Mouse (Mus musculus): ENCODE measurements around the gene Itgb1bp1. TPM values are rescaled to one million over a fixed set of nuclear protein-coding genes. Genes with fewer than 3 reads are reported as not detected.

The Itgb1bp1 gene
- 10 to 100 TPM; 34.8 to 37.9 TPM for total RNA-seq (2021)
- long read RNA-seq, experiment 1, transcript Itgb1bp1-206 (7 exons, 1,701 nt), result minor isoform, 6 of 34 reads
- long read RNA-seq, experiment 1, transcript Itgb1bp1-201 (7 exons, 1,921 nt), result major isoform, 24 of 34 reads
- long read RNA-seq, experiment 1, partial matches to known transcripts, result 0 of 34 reads
- long read RNA-seq, experiment 1, other reads (novel, unspliced or antisense), result 4 of 34 reads
- long read RNA-seq, experiment 2, transcript Itgb1bp1-201 (7 exons, 1,921 nt), result major isoform, 23 of 27 reads
- long read RNA-seq, experiment 2, partial matches to known transcripts, result 0 of 27 reads
- long read RNA-seq, experiment 2, other reads (novel, unspliced or antisense), result 0 of 27 reads

DNA sequence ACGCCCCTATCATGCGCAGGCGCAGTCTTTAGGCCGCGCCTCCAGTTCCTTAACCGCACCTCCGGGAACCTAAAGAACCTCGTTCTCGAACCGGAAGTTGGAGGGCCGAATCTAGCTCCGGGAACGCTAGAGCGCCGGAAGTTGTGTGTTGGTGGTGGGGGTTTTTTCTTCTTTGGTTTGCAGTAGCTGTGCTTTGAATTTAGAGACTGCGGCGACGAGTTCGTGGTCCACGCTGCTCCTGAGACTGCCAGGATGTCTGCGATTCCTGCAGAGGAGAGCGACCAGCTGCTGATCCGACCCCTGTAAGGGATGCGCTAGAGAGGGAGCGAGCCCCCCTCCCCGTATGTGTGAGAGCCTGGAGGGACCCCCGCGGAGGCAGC is at the start of gene Itgb1bp1:
Gene Itgb1bp1, minus strand, starts transcription at position 42 of the 380 bp plus-strand sequence.
- DNase-seq, result peak; percentile 97

DNA sequence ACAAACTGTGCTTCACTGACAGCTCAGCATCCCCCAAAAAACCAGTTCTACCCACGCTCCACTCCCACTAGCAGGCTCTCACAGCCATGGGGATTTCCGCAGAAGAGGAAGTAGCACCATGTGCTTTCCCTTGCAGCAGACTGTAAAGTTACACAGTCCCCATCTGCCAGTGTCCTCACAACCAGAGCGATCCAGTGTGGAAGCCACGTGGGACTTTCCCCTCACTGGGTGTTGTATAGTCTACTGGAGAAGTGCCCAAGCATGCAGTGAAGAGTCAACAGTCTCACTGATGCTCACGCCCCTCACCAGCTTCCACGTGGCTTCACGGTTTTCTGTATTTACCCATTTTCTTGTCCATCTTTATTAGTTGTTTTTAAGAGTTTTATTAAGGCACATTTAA is 49.8 kb upstream of the Itgb1bp1 start:
- peak; percentile 5 for DNase-seq

DNA sequence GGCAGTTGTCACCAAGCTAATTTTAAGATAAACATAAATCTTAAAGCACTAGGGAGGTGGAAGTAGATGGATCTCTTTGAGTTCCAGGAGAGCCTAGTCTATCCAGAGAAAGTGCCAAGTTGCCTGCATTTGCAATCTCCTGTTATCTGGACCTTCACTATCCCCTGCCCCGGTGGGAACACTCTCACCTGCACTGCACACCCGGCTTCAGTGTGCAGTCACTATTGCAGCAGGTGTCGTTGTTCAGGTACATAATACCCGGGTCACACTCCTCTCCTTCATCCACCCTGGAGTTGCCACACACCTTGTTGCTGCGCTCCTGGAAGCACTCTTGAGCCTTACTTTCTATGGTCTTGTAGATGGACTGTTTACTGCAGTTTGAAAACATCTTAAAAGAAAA is 47.7 kb upstream of the Itgb1bp1 start:
- no peak for DNase-seq

DNA sequence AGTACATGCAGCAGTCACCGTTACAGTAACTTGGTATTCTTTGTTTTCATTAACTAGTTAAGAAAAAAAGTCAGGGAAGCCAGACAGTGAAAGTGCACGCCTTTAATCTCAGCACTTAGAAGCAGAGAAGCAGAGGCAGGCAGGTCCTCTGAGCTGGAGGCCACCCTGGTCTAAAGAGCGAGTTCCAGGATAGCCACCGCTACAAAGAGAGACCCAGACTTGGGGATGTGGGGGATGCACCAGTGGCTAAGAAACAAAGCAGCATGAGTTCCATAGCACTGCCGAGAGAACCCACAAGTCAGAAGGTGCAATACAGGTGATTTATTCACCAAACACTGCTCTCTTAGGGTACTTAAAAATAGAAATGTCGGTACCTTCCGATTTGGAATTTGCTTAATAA is 46.9 kb upstream of the Itgb1bp1 start:
- DNase-seq, result peak; percentile 2

DNA sequence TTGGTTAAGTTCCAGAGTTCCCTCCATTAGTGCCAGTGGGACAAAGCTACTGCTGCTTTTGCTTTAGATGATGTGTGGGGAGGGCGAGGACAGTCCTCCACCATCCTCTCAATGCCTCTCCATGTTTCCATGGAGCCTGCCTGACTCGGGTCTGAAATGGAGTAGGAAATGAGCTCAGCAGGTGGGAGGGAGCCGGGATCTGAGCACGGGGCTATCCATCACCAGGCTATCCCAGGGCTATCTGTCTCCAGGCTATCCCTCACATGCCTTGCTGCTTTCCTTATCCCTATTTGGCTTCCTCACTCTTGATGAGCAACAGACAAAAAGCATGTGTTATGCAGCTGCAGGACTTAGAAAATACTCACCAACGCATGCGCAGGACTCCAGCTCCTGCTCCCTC is 45.6 kb upstream of the Itgb1bp1 start:
- DNase-seq, result peak; percentile 2

DNA sequence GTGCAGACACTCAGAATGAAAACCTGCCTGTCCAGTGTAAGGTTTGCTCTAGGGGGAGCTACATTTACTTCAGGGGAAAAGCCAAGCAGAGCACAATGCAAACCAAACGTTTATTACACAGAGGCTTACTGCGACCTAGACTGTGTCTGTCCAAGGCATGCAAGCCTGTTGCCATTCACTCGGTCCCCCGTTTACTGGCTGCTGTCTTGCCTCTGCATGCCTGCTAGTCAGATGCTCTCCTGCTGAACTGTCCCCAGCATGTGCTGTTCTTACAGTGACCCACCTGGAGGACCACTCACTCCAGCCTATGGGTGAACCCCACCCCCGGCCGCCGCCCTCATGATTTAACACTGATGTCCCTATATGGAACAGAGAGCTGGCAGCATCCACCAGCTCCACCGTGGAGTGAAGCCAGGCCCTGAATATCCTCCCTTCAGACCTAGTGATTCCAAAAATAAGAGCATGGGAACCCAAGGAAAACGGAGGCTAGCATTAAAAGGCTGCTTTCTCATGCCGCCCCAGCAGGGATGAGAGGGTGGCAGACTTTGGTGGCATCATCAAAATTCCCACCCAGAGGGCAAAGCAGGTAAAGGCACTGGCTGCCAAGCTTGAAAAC is 45.0 kb upstream of the Itgb1bp1 start:
- peak; percentile 4 for DNase-seq

DNA sequence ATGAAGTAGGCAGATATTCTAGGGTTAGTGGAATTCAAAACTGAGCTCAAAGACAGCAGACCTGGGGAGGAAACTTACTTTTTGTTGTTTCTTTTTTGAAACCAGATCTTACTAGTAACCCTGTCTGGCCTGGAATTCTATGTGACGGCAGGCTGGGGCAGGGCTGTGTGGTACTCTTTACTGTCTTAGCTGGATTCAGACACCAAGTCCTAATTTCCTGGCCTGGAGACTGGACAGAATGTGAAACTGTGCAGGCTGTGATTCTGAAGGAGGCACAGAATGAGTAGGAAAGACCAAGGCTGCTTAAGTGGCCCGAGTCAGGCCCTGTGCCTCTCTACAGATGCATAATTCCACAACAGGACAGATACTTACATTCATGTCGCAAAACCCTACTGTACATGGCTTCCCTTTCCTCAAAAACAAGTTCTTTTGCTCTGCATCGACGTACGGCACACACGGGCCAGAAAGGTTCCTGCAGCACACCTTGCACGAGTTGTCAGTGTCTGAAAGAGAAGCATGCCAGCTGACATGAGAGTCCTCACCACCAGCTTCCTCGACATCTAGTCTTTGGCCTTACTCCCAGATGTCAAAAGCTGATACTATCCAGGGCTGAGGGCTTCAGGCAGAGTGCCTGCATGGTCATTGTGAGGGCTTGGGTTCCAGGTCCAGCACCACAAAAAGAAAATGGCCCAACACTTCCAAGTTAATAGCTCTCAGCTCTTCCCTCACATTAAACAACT is 43.7 kb upstream of the Itgb1bp1 start:
- DNase-seq, result peak; percentile 2

DNA sequence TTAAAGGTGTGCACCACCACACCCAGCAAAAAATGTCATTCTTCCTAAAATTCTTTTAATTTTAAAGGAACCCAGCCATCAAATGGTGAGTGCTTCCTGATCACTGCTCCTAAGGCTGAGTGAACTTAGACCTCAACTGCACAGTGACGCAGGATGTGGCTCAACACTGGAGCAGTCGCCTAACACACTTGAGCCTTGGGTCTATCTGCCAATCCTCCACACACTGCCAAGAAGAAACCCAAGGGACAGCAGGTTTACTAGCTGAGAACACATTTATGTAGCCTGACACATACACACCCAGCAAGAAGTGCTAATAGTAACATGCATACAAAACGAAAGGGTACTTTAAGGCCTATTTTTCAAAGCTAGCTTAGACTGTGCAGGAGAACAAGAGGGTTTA is 40.2 kb upstream of the Itgb1bp1 start:
- peak; percentile 25 for DNase-seq

DNA sequence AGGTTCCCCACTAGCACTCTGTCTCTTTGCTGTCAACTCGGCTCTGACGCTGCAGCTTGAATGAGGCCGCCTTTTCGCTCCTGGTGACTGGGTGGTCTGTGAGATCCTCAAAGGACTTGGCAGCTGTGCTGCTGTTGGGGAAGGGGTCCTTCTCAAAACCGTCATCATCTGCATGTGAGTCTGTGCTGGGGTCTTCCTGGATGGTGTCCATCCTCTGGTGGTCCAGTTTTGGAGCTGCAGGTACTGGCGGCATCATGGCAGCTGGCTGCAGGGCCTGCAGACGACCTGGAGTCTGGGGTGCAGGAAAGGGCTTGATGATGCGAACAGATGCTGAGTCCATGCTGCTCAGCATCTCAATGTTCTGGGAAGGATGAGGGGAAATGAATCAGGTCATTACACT is 39.2 kb upstream of the Itgb1bp1 start:
- DNase-seq, result peak; percentile 5

DNA sequence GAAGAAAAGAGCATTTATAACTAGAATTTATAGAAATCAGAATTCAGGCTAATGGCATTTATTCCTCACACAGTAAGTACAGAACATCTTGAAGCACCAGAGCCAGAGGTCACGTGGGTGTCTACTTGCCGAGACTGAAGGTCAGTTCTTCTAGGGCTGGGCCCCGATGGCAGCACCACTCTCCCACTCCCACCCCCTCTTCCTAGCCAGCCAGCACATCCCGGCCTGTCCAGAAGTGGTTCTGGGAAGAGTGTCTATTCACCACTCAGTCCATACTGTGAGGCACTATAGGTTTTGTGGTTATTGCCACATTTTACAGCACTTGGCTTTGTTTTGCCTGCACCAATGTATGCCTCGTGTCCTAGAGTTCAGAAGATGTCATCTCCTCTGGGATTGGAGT is 38.0 kb upstream of the Itgb1bp1 start:
- DNase-seq, result peak; percentile 2

DNA sequence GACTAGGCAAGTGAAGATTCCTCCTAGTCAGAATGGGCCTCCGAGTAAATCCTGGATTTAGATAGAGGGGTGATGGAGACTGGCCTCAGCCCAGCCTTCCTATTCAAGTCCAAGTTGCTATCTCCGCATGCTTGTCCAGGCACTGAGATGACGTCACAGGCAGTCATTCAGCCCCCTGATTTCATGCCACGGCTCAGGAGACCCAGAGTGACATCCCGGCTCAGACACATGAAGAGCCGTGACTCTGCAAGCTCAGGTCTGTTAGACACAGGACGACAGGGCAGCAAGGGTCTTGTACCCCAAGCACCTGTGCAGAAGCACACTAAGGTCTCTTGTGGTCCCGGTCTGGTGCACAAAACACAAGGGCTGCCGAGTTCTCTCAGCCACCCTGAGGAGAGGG is 36.8 kb upstream of the Itgb1bp1 start:
- peak; percentile 2 for DNase-seq

DNA sequence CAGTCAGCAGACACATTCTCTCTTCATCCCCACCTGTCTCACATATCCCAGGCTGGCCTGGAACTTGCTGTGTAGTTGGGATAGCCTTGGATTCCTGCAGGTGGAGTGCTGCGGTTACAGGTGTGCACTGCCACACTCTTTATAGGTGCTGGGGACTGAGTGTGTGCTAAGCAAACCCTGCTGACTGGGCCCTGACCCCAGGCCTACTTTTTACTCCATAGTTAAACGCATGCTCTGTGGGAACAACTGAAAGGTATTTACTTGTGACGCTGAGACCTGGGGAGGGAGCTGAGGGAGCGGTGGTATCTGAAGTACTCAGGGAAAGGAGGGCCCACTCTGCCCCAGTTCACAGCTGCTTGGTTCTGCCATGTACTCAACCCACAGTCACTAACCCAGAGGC is 36.2 kb upstream of the Itgb1bp1 start:
- no peak for DNase-seq

DNA sequence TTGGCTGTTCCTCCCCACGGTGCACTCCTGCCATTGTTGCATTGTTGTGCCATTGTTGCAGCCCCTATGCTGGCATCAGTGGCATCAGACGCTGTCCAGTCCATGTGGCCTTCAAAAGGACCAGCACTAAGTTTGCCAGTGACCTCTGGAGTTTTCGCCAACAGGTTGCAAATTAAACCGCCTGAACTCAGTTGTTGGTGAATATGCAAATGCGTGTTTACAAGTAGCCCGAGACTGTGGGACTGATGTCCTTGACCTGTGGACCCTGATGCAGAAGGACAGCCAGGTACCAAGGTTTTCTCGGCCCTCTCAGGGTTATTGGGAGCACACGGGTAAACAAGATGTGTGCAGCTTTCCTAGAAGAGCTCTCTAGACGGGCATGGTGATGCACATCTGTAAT is 35.1 kb upstream of the Itgb1bp1 start:
- no peak for DNase-seq

DNA sequence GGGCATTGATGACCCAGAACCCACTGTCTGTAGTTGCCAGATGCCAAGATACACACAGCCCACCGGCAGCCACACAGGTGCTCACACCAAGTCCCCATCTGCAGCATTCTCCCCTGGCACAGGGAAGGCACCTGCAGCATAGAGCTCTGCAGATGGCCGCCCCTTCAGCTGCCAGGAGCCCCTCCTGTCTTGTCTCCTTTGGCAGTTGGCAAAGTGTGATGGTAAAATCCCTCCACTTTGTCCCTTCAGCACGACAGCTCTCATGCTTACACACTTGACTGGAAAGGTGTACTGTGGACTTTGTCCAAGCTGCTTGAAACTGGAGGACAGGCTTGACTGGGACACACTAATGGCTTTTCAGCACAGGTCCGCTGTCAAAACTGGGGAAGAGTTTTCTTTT is 34.2 kb upstream of the Itgb1bp1 start:
- DNase-seq, result no peak

DNA sequence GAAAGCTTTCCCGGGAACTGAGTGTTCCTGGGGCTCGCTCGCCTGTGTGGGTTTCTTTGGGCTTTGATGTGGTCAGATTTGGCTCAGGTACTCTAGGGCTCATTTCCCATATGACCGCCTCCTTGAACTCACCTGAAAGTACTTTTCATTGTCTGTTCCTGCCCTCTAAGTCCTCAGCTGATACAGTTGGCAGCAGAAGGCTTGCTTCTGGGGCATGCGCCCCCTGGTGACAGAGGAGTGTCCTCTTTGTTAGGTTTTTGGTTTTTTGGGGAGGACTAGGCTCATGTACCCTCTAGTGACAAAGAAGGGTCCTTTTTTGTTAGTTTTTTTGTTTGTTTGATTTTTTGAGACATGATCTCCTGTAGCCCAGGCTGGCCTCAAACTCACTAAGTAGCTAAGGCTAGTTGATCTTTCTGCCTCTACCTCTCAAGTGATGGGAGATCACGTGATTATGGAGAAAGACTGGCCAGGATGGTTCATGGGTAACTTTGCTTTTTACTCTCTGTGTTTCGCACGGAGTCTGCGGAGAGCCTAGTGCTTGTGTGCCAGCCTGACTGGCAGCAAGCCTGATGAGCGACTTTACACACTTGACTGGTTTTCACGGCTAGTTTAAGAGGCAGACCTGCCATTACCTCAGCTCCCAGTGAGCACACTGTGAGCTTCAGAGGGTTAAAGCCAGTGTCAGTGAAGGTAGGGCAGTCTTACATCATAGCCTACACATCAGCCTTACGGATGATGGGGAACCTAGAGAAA is 32.2 kb upstream of the Itgb1bp1 start:
- DNase-seq, result peak; percentile 18

DNA sequence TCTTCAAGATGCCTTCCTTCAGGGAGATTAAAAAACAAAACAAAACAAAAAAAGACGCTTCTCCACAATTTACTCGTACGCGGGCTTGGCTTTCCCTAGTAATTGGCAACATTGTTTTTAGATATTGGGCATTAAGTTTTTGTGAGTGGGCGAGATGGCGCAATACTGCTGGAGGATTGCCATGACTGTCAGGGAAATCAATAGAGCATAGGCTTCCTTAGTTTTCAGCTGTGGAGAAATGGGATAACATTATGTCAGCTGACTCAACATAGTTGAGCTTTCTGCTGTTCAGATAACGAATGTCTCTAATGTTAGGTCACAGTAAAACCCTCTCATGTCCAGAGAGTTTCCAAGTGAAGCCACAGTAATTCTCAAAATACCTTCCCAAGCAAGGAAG is 30.8 kb upstream of the Itgb1bp1 start:
- peak; percentile 30 for DNase-seq

DNA sequence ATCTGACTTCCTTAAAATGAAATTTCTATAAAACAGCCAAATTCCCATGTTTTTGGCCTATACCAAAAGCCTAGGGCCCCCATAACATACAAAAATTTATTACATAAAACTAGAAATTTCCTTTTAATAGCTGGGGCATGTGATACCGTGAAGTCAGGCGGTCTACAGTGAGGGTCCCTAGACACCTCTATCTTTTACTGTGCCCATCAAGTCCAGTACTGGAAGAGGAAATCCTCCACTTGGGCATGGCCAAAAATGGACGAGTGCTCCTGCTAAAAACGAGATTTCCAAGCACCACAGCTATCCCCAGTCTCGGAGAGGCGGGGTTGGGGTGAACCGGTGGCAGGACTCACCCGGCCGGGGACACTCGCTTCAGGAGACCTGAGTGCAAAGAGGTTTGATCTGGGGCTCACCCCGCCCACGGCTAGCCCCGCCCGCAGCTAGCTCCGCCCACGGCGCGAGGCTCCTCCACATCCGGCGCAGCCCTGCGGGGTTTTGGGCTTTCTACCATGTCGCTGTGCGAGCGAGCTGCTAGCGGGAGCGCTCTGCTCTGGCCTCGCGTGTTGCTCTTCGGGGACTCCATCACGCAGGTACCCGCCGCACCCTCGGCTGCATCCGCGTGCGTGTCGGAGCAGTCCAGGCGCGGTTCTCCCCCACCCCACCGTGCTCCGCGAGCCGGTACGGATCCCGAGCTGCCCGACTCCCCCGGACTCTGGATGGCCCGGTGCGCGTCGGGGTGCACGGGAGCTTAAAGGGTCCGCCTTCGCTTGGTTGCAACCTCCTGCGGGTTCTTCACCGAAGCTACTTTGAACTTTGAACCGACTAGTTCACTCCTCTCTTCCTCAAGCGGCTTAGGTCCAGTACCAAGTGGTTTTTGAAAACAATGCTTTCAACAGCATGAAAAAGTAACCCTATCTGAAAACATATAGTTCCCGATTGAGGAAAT is 30.1 kb upstream of the Itgb1bp1 start, which contains the start of gene Iah1:
Gene Iah1, plus strand, starts transcription at position 467 of the 946 bp plus-strand sequence.
- peak; percentile 81 for DNase-seq

DNA sequence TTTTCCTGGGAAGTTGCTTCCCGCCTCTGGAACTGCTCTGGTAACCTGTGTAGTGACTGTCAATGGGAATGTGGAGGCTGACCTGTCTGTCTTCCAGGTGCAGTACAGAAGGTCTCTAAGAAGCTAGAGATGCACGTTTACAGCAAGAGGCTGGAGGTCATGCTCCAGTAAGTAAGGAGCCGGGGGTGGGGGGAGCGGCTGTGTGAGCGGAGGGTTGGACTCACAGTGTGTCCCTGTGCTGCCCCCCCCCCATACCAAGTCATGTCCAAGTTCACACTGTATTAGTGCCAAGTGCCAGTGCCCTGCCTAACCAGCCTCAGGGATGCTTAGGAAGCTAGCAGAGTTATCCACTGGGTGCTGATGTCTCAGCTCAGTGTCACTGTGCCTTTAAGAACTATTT is 26.1 kb upstream of the Itgb1bp1 start:
- no peak for DNase-seq

DNA sequence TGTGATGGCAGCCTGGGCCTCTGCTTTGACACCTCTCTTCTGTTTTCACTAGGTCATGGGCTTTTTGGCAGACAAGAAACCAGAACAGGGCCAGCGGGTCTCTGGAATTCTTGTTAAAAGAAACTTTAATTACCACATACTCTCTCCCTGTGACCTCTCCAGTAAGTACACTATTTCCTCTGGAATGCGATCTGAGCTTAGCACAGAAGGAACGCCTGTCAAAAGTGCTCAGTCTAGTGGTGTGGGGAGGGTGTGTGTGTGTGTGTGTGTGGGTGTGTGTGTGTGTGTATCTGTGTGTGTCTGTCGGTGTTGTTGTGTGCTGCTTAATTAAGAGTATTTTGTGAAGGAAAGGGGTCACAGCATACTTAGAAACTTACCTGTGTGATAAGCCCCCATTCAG is 20.6 kb upstream of the Itgb1bp1 start:
- no peak for DNase-seq

DNA sequence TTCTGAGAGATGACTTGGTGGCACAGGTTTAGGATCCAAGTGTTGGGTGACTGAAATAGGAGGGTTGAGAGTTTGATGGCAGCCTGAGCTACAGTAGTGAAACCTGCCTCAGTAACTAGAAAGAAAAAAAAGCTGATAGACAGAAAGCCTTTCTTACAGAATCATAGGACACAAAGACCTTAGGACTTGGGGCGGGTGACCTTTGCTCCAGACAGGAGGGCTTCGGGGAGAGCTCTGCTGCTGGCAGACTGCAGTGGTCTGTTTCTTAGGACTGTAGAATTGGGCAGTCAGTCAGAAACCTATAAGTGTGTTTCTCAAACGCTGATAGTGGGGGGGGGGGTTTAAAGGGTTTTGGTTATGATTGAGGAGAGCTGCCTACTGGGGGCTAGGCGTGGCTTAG is 19.7 kb upstream of the Itgb1bp1 start:
- DNase-seq, result no peak

DNA sequence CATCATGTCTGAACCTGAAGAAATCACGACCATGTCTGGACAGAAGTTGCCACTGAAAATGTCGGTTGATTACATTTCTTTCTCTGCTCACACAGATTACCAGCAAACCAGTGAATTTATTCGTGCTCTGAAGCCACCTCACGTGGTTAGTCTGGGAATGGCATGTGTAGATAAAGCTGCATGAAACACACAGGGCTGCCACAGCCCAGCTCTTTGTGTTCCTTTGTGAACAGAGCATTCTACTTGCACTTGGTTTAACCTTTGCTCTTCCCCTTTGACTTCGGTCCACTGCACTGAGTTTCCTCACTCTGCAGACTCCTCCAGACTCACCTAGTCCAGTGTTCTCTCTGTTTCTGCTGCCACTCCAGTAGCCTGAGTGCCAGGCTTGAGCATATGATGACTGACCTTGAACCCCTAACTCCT is 16.3 kb upstream of the Itgb1bp1 start:
- DNase-seq, result no peak
